In genomic region chr7:49091921-49092320, GRCm38 (mm10) we compare ENCODE assay signal across 17 mouse cellular contexts.
DNase-seq lines count a peak whose midpoint lies in the region; ATAC-seq and TF ChIP-seq lines count a peak whose summit lies in the region.
"Had no signal": no experiment of that assay in that cellular context is flagged by ENCODE, and none has a peak within 500 bp of the region (broad histone marks: within the 10 kb centered on the region; RNA-seq: fewer than 3 reads in every experiment).

No protein-coding gene starts in this region.

- H3K36me3 ChIP-seq in heart, adult 2 months (ENCODE audit: control insufficient read depth, insufficient read depth, low read length): no peaks in the 10 kb centered on the region
- H3K36me3 ChIP-seq in kidney, postnatal 0 days (ENCODE audit: insufficient read depth, low read length): no peaks in the 10 kb centered on the region
- H3K36me3 ChIP-seq in midbrain, embryonic 13.5 days: no peaks in the 10 kb centered on the region
- H3K36me3 ChIP-seq in midbrain, embryonic 16.5 days (ENCODE audit: control insufficient read depth, insufficient read depth, low read length): no peaks in the 10 kb centered on the region
- H3K36me3 ChIP-seq: embryonic facial prominence, embryonic 13.5 days; limb, embryonic 12.5 days; liver, embryonic 13.5 days; neural tube, embryonic 12.5 days had no signal

- 49% methylated on average over 5 of the region's 5 CpGs for WGBS in heart, adult 2 months
- 66% methylated on average over 5 of the region's 5 CpGs for WGBS in kidney, postnatal 0 days
- WGBS in midbrain, embryonic 13.5 days: 56% methylated on average over 5 of the region's 5 CpGs
- WGBS in midbrain, embryonic 16.5 days: 50% methylated on average over 5 of the region's 5 CpGs

- no peak for TF ChIP-seq EP300 in heart, adult 2 months (IDR thresholded peaks at IDR 0.05; ENCODE audit: insufficient read depth, low read depth, low read length)

- H3K9ac ChIP-seq in heart, adult 2 months (ENCODE audit: low read depth, low read length): no peak overlapping the region
- H3K9ac ChIP-seq in kidney, postnatal 0 days (ENCODE audit: low read depth, low read length): no peak overlapping the region
- H3K9ac ChIP-seq in midbrain, embryonic 13.5 days (replicated peaks): no peak overlapping the region
- no peak overlapping the region for H3K9ac ChIP-seq in midbrain, embryonic 16.5 days (ENCODE audit: low read depth, low read length)
- H3K9ac ChIP-seq: embryonic facial prominence, embryonic 13.5 days; limb, embryonic 12.5 days; liver, embryonic 13.5 days; neural tube, embryonic 12.5 days had no signal

- no peaks in the 10 kb centered on the region for H3K79me2 ChIP-seq in heart, adult 2 months (replicated peaks; ENCODE audit: control insufficient read depth, insufficient read depth, low read length)

- H3K4me2 ChIP-seq in kidney, postnatal 0 days (ENCODE audit: low read length): no peak overlapping the region
- no peak overlapping the region for H3K4me2 ChIP-seq in midbrain, embryonic 13.5 days (replicated peaks)
- no peak overlapping the region for H3K4me2 ChIP-seq in midbrain, embryonic 16.5 days (ENCODE audit: low read length)
- H3K4me2 ChIP-seq: embryonic facial prominence, embryonic 13.5 days; heart, embryonic 11.5 days; limb, embryonic 12.5 days; liver, embryonic 13.5 days; neural tube, embryonic 12.5 days had no signal

- TF ChIP-seq CTCF in heart, adult 2 months (IDR thresholded peaks at IDR 0.05): 0 out of 2 replicates have a peak, but pooled peaks have one; percentile 9
- TF ChIP-seq CTCF in kidney, postnatal 0 days (IDR thresholded peaks at IDR 0.05; ENCODE audit: low read depth): peak; percentile 28; the same call in 1 of the 2 replicates

- H3K4me1 ChIP-seq in heart, adult 2 months (ENCODE audit: control insufficient read depth, insufficient read depth, low read length): no peaks in the 10 kb centered on the region; the same call in 1 of the 2 replicates
- no peaks in the 10 kb centered on the region for H3K4me1 ChIP-seq in kidney, postnatal 0 days (replicated peaks; ENCODE audit: insufficient read depth, low read length)
- H3K4me1 ChIP-seq in midbrain, embryonic 13.5 days (replicated peaks): peaks cover 46% of the 10 kb centered on the region
- H3K4me1 ChIP-seq in midbrain, embryonic 16.5 days (ENCODE audit: control insufficient read depth, insufficient read depth, low read length): peaks cover 10% of the 10 kb centered on the region; the same call in 1 of the 2 replicates
- H3K4me1 ChIP-seq: embryonic facial prominence, embryonic 13.5 days; limb, embryonic 12.5 days had no signal

- H3K9me3 ChIP-seq in kidney, postnatal 0 days (replicated peaks; ENCODE audit: low read length): no peaks in the 10 kb centered on the region
- no peaks in the 10 kb centered on the region for H3K9me3 ChIP-seq in midbrain, embryonic 13.5 days
- H3K9me3 ChIP-seq in midbrain, embryonic 16.5 days (replicated peaks; ENCODE audit: control insufficient read depth, low read length, poor library complexity, severe bottlenecking): no peaks in the 10 kb centered on the region
- H3K9me3 ChIP-seq: embryonic facial prominence, embryonic 13.5 days; limb, embryonic 12.5 days; liver, embryonic 13.5 days; neural tube, embryonic 12.5 days had no signal

- H3K27ac ChIP-seq in heart, adult 2 months: no peak overlapping the region
- H3K27ac ChIP-seq in kidney, postnatal 0 days: no peak overlapping the region
- H3K27ac ChIP-seq in midbrain, embryonic 13.5 days: peak overlapping the region; percentile 32; the same call in 1 of the 2 replicates
- no peak overlapping the region for H3K27ac ChIP-seq in midbrain, embryonic 16.5 days (ENCODE audit: low read length)
- H3K27ac ChIP-seq: embryonic facial prominence, embryonic 13.5 days; limb, embryonic 12.5 days; liver, embryonic 13.5 days; neural tube, embryonic 12.5 days had no signal

- no peaks in the 10 kb centered on the region for H3K27me3 ChIP-seq in heart, adult 2 months (ENCODE audit: control insufficient read depth, insufficient read depth, low read length)
- H3K27me3 ChIP-seq in kidney, postnatal 0 days (ENCODE audit: insufficient read depth, low read length): no peaks in the 10 kb centered on the region
- peaks cover 15% of the 10 kb centered on the region; the same call in 1 of the 2 replicates for H3K27me3 ChIP-seq in midbrain, embryonic 13.5 days
- H3K27me3 ChIP-seq in midbrain, embryonic 16.5 days (ENCODE audit: control insufficient read depth, insufficient read depth, low read depth, low read length): no peaks in the 10 kb centered on the region
- H3K27me3 ChIP-seq: neural tube, embryonic 12.5 days had no signal

- ATAC-seq in kidney, postnatal 0 days (replicated peaks; ENCODE audit: low FRiP score, low read depth): no peak
- no peak for ATAC-seq in midbrain, embryonic 13.5 days
- no peak for ATAC-seq in midbrain, embryonic 16.5 days

- no peak overlapping the region for H3K4me3 ChIP-seq in heart, adult 2 months
- H3K4me3 ChIP-seq in kidney, postnatal 0 days (replicated peaks; ENCODE audit: low read depth, low read length): no peak overlapping the region
- H3K4me3 ChIP-seq in midbrain, embryonic 13.5 days (replicated peaks): no peak overlapping the region
- no peak overlapping the region for H3K4me3 ChIP-seq in midbrain, embryonic 16.5 days (ENCODE audit: low read depth, low read length)
- H3K4me3 ChIP-seq: embryonic facial prominence, embryonic 13.5 days; limb, embryonic 12.5 days; liver, embryonic 13.5 days; neural tube, embryonic 12.5 days had no signal

- DNase-seq in heart, adult 2 months: no peak
- DNase-seq in heart, postnatal 36 days: no peak
- no peak for DNase-seq in kidney, postnatal 0 days (ENCODE audit: low spot score)
- no peak for DNase-seq in kidney, postnatal 4 days
- no peak for DNase-seq in adrenal gland, postnatal 25 days
- DNase-seq: B cell, adult 2 months; cerebellum, adult 9-10 months; heart, postnatal 14 days; liver, embryonic 13.5 days; lung, postnatal 10 days; thymus, postnatal 36 days had no signal

- intact Hi-C loops in heart, adult 2 months (cut with DNase I): no loop called here
- intact Hi-C loops in heart, postnatal 36 days (cut with DNase I): no loop called here

- TF ChIP-seq POLR2A in heart, adult 2 months (IDR thresholded peaks at IDR 0.05; ENCODE audit: insufficient read depth, low read depth, low read length): no peak
